Mouse (Mus musculus) stomach, embryonic 14.5 days (tissue): ENCODE measurements around the gene Sp3. TPM values are rescaled to one million over a fixed set of nuclear protein-coding genes. Genes with fewer than 3 reads are reported as not detected.
"Not testable (repeated sequence)": the region's sequence is repeated elsewhere in the genome, so short reads cannot be mapped to it uniquely, and the experiment has no call there.

Experiments
- ATAC-seq: fragments of 200-750 bp; cut with Nextera tagmentation; 2 replicates; pipeline ENCODE4 v1.8.0; 2017; ENCODE audit warnings: low read depth, moderate TSS enrichment; ENCODE audit not compliant: insufficient number of reproducible peaks, insufficient read depth, low FRiP score
- H3K27ac ChIP-seq: fragments of 300-500 bp; sonication (generic); 2 replicates; pipeline ENCODE4 v1.5.1; 2014; ENCODE audit warnings: mild to moderate bottlenecking, low read length, moderate library complexity, mixed read lengths
- H3K27me3 ChIP-seq: fragments of 300-500 bp; sonication (generic); 2 replicates; pipeline ENCODE4 v1.6.1; 2014; ENCODE audit warnings: low read length, control low read depth, mixed read lengths; ENCODE audit not compliant: control insufficient read depth, insufficient read depth
- H3K36me3 ChIP-seq: fragments of 300-500 bp; sonication (generic); 2 replicates; pipeline ENCODE4 v1.6.1; 2014; ENCODE audit warnings: mild to moderate bottlenecking, control low read depth, low read length, moderate library complexity, mixed read lengths; ENCODE audit not compliant: control insufficient read depth, insufficient read depth
- H3K4me1 ChIP-seq: fragments of 300-500 bp; sonication (generic); 2 replicates; pipeline ENCODE4 v1.6.1; 2014; ENCODE audit warnings: low read length, control low read depth, mixed read lengths; ENCODE audit not compliant: control insufficient read depth, insufficient read depth
- H3K4me2 ChIP-seq: fragments of 300-500 bp; sonication (generic); replicated peaks from 2 replicates; pipeline ENCODE4 v1.6.1; 2014; ENCODE audit warnings: low read depth, low read length, control low read depth
- H3K4me3 ChIP-seq: fragments of 300-500 bp; sonication (generic); 2 replicates; pipeline ENCODE4 v1.5.1; 2014; ENCODE audit warnings: low read depth, low read length, control low read depth
- H3K9ac ChIP-seq: fragments of 300-500 bp; sonication (generic); replicated peaks from 2 replicates; pipeline ENCODE4 v1.6.1; 2014; ENCODE audit warnings: low read depth, mild to moderate bottlenecking, control low read depth, low read length, moderate library complexity, mixed read lengths
- H3K9me3 ChIP-seq: fragments of 300-500 bp; sonication (generic); 2 replicates; pipeline ENCODE4 v1.6.1; 2016; ENCODE audit warnings: low read depth, low read length, control low read depth; ENCODE audit not compliant: control insufficient read depth
- WGBS: fragments of 180-500 bp; shearing (Covaris S2); extraction: QIAGEN DNeasy Blood & Tissue Kit; methylation state at CpG from one replicate; pipeline ENCODE4 v1.1.7; 2014; 5-methylcytosine and 5-hydroxymethylcytosine counted together
- microRNA-seq: library from miRNA; unstranded; fragments of <30 nt; microRNA quantifications from one replicate; pipeline ENCODE4, GENCODE M21; 2016
- polyA plus RNA-seq: library from polyadenylated mRNA; unstranded; fragments of >200 nt; fragmentation: Nextera tagmentation; extraction: Ambion mirVana; gene quantifications from 2 replicates; pipeline ENCODE4 v1.2.1, GENCODE M21; 2014

Gene Sp3
- polyA plus RNA-seq, 1 experiment from 2014 or later, result 66.9 TPM

DNA sequence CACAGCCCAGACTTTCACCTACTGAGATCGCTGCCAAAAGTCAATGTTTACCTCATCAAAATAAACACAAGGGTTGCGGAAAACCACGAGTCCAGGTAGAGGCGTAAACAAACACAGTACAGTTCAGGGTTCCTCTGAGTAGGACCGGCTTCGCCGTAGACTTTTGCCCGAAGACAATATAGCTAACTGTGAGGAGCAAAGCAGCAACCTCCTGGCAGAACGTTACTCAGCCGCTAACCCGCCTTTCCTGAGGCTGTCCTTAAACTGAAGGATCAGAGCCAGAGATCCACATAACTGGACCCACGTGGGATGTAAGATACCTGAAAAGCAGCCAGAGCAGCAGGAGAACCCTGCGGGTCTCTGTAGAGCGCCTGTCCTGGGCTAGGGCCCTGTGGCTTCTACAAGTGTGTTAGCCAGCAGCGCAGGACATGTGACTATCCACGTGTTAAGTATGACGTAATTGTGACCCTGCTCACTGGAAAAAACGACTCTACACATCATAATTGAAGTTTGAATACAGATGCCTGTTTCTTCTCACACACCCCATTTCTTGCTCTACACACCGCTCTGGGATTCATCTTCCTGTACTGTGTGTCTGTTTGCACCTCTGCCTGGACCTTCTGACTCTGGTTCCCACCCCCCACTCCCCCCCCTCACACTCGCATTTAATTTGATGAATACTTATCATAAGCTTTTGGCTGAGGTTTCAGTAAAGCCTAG lies 71.9 kb downstream of the Sp3 start:
- no peak for ATAC-seq
- Histone ChIP-seq H3K9ac (no peak overlapping the region), H3K9me3 (no peaks in the 10 kb centered on the region), H3K36me3 (no peaks in the 10 kb centered on the region), H3K4me1 (0 out of 2 replicates have a peak, but pooled peaks cover 2% of the 10 kb centered on the region), H3K4me3 (no peak overlapping the region), H3K4me2 (no peak overlapping the region), H3K27me3 (no peaks in the 10 kb centered on the region), H3K27ac (no peak overlapping the region)
- 56% methylated on average over 20 of the region's 20 CpGs for WGBS

- Histone ChIP-seq H3K36me3 (no peaks in the 10 kb centered on the region), H3K4me1 (0 out of 2 replicates have a peak, but pooled peaks cover 2% of the 10 kb centered on the region), H3K4me3 (no peak overlapping the region), H3K4me2 (no peak overlapping the region), H3K27ac (no peak overlapping the region), H3K27me3 (no peaks in the 10 kb centered on the region), H3K9me3 (no peaks in the 10 kb centered on the region), H3K9ac (no peak overlapping the region)
- 67% methylated on average over 8 of the region's 8 CpGs for WGBS
- ATAC-seq, result no peak
These were observed 73.5 kb downstream of the Sp3 start for GRCm38 (mm10) chr2:72906745-72907144.

DNA sequence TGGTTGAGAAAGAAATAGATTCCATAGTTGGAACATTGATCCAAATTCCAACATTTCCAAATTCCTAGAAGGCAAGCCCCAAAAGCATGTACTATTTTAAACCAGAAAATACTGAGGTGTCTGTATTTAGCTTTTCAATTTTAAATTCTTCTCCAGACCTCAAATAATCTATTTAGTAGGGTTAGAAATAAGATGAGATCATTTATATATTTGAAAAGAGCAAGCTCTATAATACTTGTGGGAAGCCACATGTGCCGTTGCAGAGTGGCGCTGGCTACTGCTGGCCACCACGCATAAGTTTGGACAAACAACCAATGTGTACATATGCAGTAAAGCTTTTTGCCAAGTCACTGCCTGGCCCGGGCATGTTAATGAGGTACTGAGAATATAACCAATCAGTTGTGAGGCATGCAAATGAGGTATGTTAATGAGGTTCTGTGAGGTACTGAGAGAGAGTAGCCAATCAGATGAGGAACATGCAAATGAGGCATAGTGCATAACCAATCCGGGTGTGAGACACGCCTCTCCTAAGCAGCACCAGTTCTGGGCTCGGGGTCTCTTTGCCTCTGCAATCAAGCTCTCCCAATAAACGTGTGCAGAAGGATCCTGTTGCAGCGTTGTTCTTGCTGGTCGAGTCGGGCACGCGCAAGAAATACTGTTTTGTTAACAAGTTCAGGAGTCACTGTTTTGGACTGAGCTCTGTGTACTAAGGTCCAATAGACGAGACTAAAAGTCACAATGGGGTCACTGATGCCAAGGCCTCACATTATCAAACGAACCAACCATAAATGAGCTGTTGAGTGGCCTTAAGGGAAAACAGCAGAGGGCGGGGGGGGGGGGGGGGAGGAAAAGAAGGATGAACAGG lies 77.2 kb downstream of the Sp3 start:
- H3K4me2 ChIP-seq, H3K36me3 ChIP-seq, H3K9ac ChIP-seq, ATAC-seq, H3K27ac ChIP-seq, H3K4me3 ChIP-seq, H3K9me3 ChIP-seq, H3K27me3 ChIP-seq, H3K4me1 ChIP-seq: not testable (repeated sequence)
- 90% methylated on average over 16 of the region's 16 CpGs for WGBS

- H3K27me3 ChIP-seq, result no peaks in the 10 kb centered on the region
- ATAC-seq, result no peak
These were observed 81.4 kb downstream of the Sp3 start for GRCm38 (mm10) chr2:72898782-72899305.

GRCm38 (mm10) chr2:72898094-72898781 lies 82.0 kb downstream of the Sp3 start:
- no peaks in the 10 kb centered on the region for H3K36me3 ChIP-seq
- WGBS, result 65% methylated on average over 3 of the region's 3 CpGs
- H3K4me1 ChIP-seq, result no peaks in the 10 kb centered on the region
- no peaks in the 10 kb centered on the region for H3K27me3 ChIP-seq
- H3K27ac ChIP-seq, result no peak overlapping the region
- H3K9ac ChIP-seq, result no peak overlapping the region
- H3K4me3 ChIP-seq, result no peak overlapping the region
- H3K4me2 ChIP-seq, result no peak overlapping the region
- 0 out of 2 replicates have a peak, but pooled peaks cover 5% of the 10 kb centered on the region for H3K9me3 ChIP-seq
- ATAC-seq, result no peak

More at GRCm38 (mm10) chr2:72898782-72899305, 81.4 kb downstream of the Sp3 start:
- Histone ChIP-seq H3K36me3 (no peaks in the 10 kb centered on the region), H3K9me3 (0 out of 2 replicates have a peak, but pooled peaks cover 5% of the 10 kb centered on the region), H3K4me1 (no peaks in the 10 kb centered on the region), H3K4me3 (no peak overlapping the region), H3K27ac (no peak overlapping the region), H3K9ac (no peak overlapping the region), H3K4me2 (no peak overlapping the region)
- WGBS, result 74% methylated on average over 2 of the region's 2 CpGs

DNA sequence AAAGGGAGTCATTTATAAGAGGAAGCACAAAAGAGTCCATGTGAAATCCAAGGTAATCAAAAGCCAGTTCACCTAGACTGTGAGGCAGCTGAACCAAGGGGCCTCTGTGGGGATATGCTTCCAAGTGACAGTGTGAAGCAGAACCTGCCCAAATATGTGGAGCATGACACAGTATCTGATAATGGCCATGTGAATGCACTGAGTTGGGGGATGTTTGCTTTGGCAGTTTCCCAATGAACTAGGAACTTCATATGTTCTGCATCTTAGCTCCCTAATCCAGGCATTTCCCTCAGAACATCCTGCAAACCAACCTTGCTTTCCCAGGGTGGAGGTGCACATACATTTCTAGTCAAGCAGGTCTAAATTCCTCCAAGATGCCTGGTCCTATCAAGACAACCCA lies 90.4 kb downstream of the Sp3 start:
- H3K9me3 ChIP-seq, result no peaks in the 10 kb centered on the region
- no peaks in the 10 kb centered on the region for H3K36me3 ChIP-seq
- no peaks in the 10 kb centered on the region for H3K4me1 ChIP-seq
- no peak for ATAC-seq
- no peaks in the 10 kb centered on the region for H3K27me3 ChIP-seq
- H3K4me2 ChIP-seq, result no peak overlapping the region
- no peak overlapping the region for H3K9ac ChIP-seq
- no peak overlapping the region for H3K4me3 ChIP-seq
- H3K27ac ChIP-seq, result no peak overlapping the region

Small RNAs within 50 kb of the gene (microRNA-seq; reads per million reads assigned to microRNA genes)
- not detected for gene Gm25960

Other genes starting within 250 kb of the Sp3 start
- gene Gm11084, start 6.3 kb upstream of the Sp3 start, polyA plus RNA-seq, result not detected in 2 replicates
- gene Ola1, start 238.5 kb upstream of the Sp3 start, polyA plus RNA-seq, result 81.7 and 88.3 TPM in 2 replicates